Mouse (Mus musculus): Measurements from ENCODE around the gene Skil. TPM values are rescaled to one million over a fixed set of nuclear protein-coding genes. Genes with fewer than 3 reads are reported as not detected.
A peak's percentile ranks its signal among the peaks of the same experiment; 100 is the strongest.
"Not testable (repeated sequence)": the region's sequence is repeated elsewhere in the genome, so short reads cannot be mapped to it uniquely, and the experiment has no call there.

Skil gene
- total RNA-seq, 2 experiments from 2014 or later: 59.6 to 59.7 TPM

DNA sequence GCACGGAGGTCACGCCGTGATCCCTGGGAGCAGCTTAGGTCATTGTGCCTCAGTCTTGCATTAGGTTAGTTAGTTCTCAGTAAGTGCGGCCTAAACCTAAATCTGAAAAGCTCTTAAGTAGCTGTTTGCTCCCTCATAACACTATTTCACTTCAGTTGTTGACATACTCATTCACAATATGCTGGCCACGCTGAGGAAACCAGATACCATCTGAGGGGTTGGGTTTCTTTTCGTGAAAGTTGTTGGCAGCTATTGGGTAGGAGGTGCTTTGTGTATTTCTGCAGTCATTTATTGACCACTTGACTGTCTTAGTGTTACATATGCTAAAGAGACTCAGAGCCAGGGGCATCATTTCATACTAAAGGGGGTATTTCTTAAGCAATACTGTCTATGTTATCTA is 10.1 kb downstream of the Skil start:
- no peak for DNase-seq (ENCODE audit: low spot score in 2 of 2)
- intact Hi-C loops (cut with DNase I): no loop called here

DNA sequence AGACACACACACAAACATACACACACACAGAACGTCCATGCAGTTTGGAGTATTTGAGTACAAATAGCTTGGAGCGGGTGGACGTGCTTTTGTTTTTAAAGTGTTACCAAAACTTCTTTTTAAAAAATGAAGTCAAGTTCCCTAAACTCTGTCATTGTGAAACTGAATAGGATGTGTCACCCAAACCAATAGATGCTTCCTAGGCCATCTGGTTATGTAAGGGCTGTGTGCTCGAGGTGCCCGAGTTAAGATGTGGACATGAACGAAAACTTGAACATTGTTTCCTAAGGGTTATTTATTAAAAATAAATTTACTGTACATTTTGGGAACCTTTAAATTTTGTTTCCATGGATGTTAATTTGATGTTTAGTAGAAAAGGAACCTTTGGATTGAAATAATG is 11.7 kb downstream of the Skil start:
- intact Hi-C loops (cut with DNase I): no loop called here
- no peak for DNase-seq (ENCODE audit: low spot score in 2 of 2)

DNA sequence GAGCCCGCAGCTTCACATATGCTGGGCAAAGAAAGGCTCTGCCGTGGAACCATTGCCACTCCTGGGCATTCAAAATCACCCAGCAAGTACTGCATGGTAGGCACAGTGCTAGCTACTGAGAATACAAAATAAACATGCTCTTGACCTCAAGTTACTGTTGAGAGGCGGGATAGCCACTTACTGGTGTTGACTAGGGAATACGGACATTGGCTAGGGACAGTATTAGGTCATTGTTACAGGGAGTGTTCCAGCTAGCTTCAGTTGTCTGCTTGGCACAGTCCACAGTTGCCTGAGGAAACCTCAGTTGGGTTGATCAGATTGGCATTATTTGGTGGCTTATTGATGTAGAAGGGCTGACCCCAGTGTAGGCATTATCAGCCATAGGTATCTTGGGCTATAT is 12.8 kb downstream of the Skil start:
- intact Hi-C loops (cut with DNase I): no loop called here
- no peak for DNase-seq (ENCODE audit: low spot score in 2 of 2)

DNA sequence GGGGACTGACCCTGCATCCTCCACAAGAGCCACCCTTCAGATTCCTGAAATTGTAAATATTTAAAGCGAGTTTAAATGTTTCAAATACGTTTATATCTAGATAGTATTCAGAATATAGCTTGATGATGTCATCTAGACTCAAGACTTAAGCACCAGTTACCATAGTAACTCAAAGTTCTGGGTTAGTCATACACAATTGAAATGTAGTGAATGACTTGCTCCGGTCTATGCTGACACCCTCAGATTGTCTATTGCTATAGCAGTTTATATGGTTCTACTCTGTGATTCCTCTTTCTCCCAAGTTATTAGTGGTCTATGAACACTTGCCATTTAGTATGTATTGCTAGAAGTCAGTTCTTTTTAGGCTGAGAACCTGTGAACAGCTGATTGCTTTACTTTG is 14.2 kb downstream of the Skil start:
- DNase-seq (ENCODE audit: low spot score in 2 of 2): no peak
- intact Hi-C loops (cut with DNase I): no loop called here

DNA sequence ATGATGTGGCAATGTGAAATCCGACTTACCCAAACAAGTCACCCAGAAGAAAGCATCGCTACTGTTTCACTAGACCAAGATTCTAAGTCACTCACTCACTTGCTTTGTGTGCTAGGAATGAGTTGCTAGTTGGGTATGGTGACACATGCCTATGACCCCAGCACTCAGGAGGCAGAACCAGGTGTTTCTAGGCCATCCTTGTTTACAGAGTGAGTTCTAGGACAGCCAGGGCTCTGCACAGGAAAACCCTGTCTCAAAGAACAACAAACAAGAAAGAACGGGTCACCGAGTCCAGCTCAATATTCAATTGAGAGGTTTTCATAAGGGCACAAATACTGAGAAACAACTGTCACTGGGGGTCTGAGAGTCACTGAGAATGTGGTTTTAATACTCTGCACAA is 28.2 kb downstream of the Skil start:
- no peak for DNase-seq (ENCODE audit: low spot score in 2 of 2)
- intact Hi-C loops (cut with DNase I): no loop called here

DNA sequence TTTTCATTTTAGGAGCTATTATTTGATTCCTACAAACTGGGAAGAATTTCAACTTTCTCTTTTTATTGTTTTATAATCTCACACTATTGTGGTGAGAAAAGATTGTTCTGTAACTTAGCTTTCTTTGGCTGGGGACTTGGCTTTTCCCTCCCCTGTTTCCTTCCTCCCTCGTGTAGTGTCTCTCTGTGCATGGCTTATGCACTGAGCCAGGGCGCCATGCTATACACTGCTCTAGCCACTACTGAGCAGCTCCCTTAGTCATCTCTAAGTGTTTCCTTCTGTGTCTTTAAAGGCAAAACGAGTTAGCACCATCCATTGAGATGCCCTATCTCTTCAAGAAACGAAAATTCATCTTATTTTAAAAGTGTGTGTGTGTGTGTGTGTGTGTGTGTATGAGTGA is 31.4 kb downstream of the Skil start:
- DNase-seq (ENCODE audit: low spot score in 2 of 2): no peak
- intact Hi-C loops (cut with DNase I): no loop called here

DNA sequence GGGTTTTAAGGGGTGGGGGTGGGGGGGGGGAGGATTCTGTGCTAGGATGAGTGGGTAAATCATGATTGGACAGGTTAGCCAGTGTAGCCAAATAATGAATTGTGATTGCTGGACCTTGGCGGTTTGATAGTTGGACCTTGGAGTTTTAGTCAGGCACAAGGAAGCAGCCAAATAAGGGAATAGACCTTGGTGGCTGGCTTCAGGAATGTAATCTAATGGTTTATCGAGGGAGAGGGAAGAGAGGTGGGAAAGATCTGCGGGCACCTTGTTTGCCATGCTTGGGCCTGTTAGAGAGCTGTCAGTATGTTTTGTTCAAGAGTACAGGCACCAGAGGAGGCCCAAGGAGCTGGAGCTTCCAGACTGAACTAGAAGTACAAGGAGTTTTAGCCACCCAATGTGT is 32.0 kb downstream of the Skil start:
- intact Hi-C loops (cut with DNase I): no loop called here
- DNase-seq (ENCODE audit: low spot score in 2 of 2): no peak

DNA sequence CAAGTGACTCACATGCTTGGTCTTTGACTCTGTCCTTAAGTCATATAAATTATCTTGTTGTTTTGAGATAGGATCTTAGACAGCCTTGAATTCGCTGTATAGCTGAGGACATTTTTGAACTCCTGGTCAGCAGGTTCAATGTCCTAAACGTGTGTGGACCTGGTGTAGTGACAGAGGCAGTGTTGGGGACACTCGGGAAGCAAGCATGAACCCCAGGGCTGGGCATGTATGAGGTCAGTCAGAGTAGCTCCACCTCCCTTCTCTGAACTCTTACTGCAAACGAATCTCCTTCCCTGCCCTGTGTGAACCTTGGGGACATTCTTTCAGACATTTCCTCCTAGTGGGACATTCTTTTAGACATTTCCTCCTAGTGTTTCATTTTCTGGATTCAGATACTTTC is 34.9 kb downstream of the Skil start:
- intact Hi-C loops (cut with DNase I): loop anchor here (10.0 kb wide), 2 partner anchors 435 to 535 kb away; partner anchors contain the start of genes Actrt3 and Lrrc31
- DNase-seq (ENCODE audit: low spot score in 2 of 2): no peak

DNA sequence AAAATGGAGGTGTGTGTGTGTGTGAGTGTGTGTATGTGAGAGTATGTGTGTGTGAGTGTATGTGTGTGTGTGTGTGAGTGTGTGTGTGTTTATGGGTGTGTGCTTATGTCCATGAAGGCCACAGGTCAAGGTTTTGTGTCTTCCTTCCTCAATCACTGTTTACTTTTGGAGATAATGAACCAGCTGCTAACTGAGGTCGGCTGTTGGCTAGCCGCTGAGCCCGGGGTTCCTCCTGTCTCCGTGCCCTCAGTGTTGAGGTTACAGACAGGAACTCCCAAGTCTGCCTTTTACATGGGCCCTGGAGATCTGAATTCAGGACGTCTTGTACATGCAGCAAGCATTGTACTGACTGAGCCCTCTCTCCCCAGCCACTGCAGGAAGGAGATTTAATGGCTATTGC is 38.8 kb downstream of the Skil start:
- intact Hi-C loops (cut with DNase I): loop anchor here (10.0 kb wide), 2 partner anchors 439 to 539 kb away; partner anchors contain the start of genes Actrt3 and Lrrc31
- no peak for DNase-seq (ENCODE audit: low spot score in 2 of 2)

DNA sequence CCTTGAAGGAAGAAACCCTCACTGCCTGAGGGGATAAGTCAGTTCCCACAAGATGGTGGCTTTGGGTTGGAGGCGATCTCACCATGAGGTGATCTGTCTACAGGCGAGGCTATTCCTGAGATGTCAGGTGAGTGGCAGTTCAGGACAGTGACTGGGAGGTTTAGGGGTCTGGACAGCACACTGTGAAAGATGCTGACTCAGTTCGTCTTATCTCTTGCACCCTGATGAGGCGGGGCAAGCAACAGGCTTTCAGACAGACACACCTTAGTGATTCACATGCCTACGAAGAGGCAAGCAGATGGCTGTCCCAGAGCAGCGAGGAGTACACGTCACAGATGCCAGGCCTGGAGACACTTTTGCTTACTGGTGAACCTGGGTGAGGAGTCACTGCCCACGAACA is 39.4 kb downstream of the Skil start:
- intact Hi-C loops (cut with DNase I): loop anchor here (10.0 kb wide), 2 partner anchors 439 to 539 kb away; partner anchors contain the start of genes Actrt3 and Lrrc31
- DNase-seq (ENCODE audit: low spot score in 2 of 2): no peak

DNA sequence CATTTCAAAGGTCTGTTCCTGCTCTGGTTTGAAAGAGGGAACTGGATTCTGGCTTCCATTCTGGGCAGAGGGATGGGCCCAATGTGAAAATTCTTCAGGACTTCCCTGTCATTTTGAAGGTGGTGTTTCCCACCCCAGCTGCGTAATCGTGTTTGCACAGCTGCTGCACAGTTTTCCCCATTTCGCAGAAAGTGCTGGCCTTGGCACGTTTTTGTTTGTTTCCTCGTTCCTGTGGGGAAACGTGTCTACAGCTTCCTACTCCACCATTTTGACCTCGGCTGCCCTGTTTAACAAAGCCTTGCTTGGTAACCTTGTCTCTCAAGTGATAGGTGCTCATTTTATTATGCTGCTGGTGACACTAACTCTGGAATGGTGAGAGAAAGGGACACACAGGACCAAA is 39.8 kb downstream of the Skil start:
- no peak for DNase-seq (ENCODE audit: low spot score in 2 of 2)
- intact Hi-C loops (cut with DNase I): loop anchor here (5.0 to 10.0 kb wide), 3 partner anchors 167 to 540 kb away; partner anchors contain the start of genes Actrt3, Lrrc31 and Phc3

DNA sequence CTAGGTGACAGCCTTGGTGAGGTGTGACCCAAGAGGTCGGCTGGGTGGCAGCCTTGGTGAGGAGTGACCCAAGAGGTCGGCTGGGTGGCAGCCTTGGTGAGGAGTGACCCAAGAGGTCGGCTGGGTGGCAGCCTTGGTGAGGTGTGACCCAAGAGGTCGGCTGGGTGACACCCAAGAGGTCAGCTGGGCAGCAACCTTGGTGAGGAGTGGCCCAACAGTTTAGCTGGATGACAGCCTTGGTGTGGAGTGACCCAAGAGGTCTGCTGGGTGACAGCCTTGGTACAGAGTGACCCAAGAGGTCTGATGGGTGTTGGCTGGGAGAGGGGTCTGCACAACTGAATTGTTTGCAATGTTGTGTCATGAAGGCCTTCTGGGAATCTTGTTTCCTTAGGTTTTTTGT is 41.7 kb downstream of the Skil start:
- DNase-seq (ENCODE audit: low spot score in 2 of 2): not testable (repeated sequence)
- intact Hi-C loops (cut with DNase I): loop anchor here (5.0 to 10.0 kb wide), 3 partner anchors 169 to 542 kb away; partner anchors contain the start of genes Actrt3, Lrrc31 and Phc3

DNA sequence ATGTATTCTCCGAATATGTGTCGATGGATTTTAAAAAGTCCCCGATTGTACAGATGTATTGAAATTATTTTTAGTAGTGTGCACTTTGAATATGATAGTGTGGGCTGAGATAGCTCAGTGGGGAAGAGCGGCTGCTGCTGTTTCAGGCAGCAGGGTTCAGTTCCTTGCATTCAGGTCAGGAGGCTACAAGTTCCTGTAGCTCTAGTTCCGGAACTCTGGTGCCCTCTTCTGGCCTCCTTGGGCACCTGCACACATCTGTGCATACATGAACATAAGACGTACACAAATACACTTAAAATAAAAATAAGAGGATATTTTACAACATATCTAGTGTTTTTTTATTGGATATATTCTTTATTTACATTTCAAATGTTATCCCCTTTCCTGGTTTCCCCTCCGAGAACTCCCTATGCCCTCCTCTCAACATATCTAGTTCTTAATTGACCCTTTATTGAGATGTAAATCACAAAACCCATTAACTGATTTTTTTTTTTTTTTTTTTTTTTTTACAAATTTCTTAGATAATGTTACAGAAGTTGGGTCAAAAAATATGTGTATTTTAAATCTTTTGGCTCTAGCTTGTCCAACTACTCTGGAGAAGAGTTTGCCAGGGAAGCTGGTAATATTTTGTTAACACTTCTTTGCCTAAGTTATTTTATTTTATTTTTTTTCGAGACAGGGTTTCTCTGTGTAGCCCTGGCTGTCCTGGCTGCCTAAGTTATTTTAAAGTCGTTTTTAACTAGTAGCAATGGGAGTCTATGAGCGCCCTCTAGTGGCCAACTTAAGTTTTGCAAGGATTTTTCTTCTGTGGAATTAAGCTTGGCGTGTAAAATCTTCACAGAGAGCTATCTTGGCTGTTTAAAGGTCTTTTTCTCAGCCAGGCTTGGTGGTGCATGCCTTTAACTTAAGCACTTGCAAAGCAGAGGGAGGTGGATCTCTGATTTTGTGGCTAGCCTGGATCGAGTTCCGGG is 43.9 kb downstream of the Skil start:
- intact Hi-C loops (cut with DNase I): loop anchor here (1.0 to 10.0 kb wide), 4 partner anchors 81 to 544 kb away; partner anchors contain the start of genes Actrt3, Lrrc31 and Phc3
- DNase-seq (ENCODE audit: low spot score in 2 of 2): peak in 1 of 2 experiments; percentile 60

DNA sequence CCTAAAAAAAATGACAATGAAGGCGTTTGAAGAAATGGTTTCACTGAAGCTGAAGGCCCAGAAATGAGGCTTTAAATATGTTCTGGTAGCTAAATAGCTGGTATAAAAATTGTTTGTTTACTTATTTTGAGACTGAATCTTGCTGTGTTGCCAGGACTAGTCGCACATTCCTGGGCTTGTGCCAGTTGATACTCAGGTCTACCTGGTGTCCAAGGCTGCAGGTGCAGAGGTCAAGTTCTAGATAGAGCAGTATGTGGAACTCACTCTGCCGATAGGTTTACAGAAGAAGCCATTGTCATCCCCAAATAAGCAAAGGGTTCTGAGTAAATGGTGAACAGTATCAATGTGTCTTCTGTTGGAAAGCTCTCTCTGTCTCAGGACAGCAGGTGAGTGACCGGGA is 46.8 kb downstream of the Skil start:
- intact Hi-C loops (cut with DNase I): loop anchor here (10.0 kb wide), 1 partner anchor 113 kb away; no protein-coding TSS in a partner anchor
- no peak for DNase-seq (ENCODE audit: low spot score in 2 of 2)

DNA sequence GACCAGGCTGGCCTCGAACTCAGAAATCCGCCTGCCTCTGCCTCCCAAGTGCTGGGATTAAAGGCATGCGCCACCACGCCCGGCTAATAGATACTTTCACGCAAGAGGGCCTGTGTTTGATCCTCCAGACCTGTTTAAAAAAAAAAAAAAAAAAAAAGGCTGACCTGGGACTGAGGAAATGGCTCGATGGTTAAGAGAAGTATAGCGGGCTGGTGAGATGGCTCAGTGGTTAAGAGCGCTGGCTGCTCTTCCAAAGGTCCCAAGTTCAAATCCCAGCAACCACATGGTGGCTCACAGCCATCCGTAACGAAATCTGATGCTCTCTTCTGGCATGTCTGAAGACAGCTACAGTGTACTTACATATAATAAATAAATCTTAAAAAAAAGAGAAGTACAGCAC is 50.4 kb downstream of the Skil start:
- intact Hi-C loops (cut with DNase I): loop anchor here (5.0 to 10.0 kb wide), 3 partner anchors 110 to 362 kb away; no protein-coding TSS in a partner anchor
- DNase-seq (ENCODE audit: low spot score in 2 of 2): not testable (repeated sequence)

DNA sequence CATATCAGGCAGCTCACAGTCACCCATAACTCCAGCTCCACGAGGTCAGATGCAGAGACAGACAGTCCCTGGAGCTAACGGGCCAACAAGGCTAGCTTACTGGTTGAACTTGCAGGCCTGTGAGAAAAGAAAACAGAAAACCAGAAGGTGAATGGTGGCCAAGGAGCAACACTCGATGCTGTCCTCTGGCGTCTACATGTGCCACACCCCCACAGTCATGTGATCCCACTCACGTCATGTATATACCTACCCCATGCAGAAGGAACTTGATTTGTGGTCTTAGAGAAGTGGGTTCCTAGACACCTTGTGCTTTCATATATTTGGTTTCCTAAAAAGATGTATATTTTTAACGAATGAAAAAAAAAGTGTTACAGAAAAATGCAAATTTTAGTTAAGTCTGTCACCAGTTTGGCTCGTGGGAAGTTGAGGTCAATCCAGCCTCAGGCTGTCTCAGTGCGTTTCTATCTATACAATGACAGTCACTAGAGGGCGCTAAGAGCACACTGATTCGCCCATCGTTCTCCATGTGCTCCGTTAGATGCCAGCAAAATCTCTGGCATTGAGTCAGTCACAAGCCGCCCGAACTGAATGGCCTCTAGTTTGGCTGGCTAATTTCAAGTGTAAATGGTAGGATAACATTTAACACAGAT is 50.9 kb downstream of the Skil start:
- intact Hi-C loops (cut with DNase I): loop anchor here (1.0 to 10.0 kb wide), 4 partner anchors 109 to 457 kb away; no protein-coding TSS in a partner anchor
- peak; percentile 70 to 72 for DNase-seq (ENCODE audit: low spot score in 2 of 2)

DNA sequence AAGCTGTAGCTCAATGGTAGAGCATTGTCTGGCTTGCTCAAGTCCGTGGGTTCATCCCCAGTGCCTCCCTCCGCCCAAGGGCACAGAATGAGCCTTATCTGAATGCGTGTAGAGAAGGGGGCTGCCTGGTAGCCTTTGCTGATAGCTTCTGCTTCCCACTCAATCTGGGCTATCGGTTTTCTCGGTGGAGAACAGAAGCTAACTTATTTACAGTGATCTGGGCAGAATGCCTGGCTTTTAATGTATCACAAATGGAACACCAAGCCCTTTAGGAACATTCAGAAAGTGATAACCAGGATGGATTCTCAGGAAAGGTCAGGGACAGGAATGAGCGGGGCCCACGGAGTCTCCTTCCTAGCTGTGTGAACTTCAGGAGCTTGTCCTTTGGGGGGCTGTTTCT is 53.7 kb downstream of the Skil start:
- DNase-seq (ENCODE audit: low spot score in 2 of 2): no peak
- intact Hi-C loops (cut with DNase I): loop anchor here (5.0 to 10.0 kb wide), 3 partner anchors 106 to 359 kb away; no protein-coding TSS in a partner anchor

DNA sequence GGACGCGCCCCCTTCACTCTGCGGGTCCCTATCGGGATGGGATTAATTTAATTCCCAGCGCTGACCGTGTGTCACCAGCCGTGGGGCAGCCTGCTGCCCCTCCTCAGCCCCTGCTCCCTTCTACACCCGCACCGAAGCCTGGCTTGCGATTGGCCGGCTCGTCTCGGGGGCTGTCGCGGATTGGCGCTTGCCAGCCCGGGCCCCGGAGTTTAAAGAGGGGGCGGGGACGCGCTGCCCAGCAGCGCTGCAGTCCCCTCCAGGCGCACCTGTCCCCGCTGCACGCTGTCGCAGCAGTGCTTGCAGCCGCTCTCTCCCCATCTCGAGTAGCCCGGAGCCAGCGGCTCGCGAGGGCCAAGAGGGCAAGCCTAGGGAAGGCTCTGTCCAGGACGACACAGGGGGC is 54.8 kb downstream of the Skil start, which contains the start of gene Cldn11:
Gene Cldn11 (plus strand): TSS at position 215 of the 400 bp plus-strand sequence.
- no peak for DNase-seq (ENCODE audit: low spot score in 2 of 2)
- intact Hi-C loops (cut with DNase I): loop anchor here (1.0 to 10.0 kb wide), 5 partner anchors 105 to 454 kb away; no protein-coding TSS in a partner anchor

DNA sequence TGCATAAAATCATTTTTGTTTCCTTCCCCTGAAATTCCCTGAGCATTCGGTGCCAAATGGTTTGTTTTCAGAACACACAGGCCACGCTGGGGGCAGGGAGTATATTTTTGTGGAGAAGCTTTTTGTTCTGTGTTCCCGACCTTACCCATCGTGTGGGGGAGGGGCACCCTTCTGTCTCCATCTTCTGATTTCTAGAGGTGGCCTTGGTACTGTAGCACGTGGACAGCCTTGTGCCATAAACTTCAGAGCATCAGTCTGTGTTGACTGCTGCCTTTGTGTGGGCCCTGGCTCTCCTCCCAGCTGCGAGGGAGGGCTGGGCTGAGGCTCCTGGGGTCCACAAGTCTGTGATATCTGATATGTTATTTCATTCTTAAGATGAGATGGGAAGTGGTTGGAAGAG is 57.2 kb downstream of the Skil start:
- intact Hi-C loops (cut with DNase I): loop anchor here (10.0 kb wide), 1 partner anchor 153 kb away; no protein-coding TSS in a partner anchor
- DNase-seq (ENCODE audit: low spot score in 2 of 2): no peak

DNA sequence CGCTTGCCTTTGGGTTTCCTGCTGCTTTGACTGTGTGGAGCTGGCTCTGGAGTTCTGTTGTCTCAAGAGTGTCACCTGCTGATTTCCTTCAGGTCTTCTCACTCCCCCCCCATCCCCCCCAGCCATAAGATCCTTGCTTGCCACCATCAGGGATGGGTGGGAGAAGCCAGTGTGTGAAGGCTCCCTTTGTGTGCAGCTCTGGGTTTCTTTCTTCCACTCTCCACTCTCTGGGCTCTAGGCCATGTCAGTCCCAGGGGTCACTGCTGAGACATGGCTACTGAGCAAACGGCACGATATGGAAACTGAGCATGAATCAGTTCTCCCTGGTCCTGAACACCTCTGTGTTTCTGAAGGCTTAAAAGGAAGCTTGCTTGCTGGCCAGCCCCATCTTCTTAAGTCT is 61.3 kb downstream of the Skil start:
- DNase-seq (ENCODE audit: low spot score in 2 of 2): no peak

More for the DNA sequence above, 61.3 kb downstream of the Skil start:
- intact Hi-C loops (cut with DNase I): loop anchor here (10.0 kb wide), 1 partner anchor 149 kb away; no protein-coding TSS in a partner anchor

Data from left cerebral cortex, postnatal 36 days (tissue).